Mouse (Mus musculus): ENCODE data around the gene Cebpz. TPM values are rescaled to one million over a fixed set of nuclear protein-coding genes. Genes with fewer than 3 reads are reported as not detected.
A peak's percentile ranks its signal among the peaks of the same experiment; 100 is the strongest.

Gene Cebpz
- polyA plus RNA-seq (2016; fragmentation: Nextera tagmentation; extraction: Ambion mirVana), result 34.5 and 42.4 TPM in 2 replicates

GRCm38 (mm10) chr17:78936466-78937228, at the start of gene Cebpz, which contains the start of gene Ndufaf7:
Gene Cebpz, minus strand, starts transcription at chr17:78937066.
Gene Ndufaf7, plus strand, starts transcription at chr17:78937136.
- peak within 1 kb of the TSS; percentile 89 for H3K27ac ChIP-seq

GRCm38 (mm10) chr17:78983736-78984135, 46.9 kb upstream of the Cebpz start:
- Histone ChIP-seq H3K4me3 (0 out of 2 replicates have a peak overlapping the region, but pooled peaks have one; percentile 29), H3K36me3 (peaks cover 40% of the 10 kb centered on the region), H3K9me3 (no peaks in the 10 kb centered on the region), H3K27me3 (ENCODE audit: insufficient read depth, poor library complexity, severe bottlenecking) (no peaks in the 10 kb centered on the region), H3K27ac (no peak overlapping the region), H3K4me1 (peaks cover 11% of the 10 kb centered on the region)
- WGBS, result 82% methylated on average over 3 of the region's 3 CpGs
- DNase-seq (ENCODE audit: low spot score), result no peak

More at GRCm38 (mm10) chr17:78936466-78937228, at the start of gene Cebpz, which contains the start of gene Ndufaf7:
- under 1% methylated on average over 45 of the region's 45 CpGs for WGBS
- no peaks in the 10 kb centered on the region for H3K9me3 ChIP-seq
- H3K4me1 ChIP-seq, result peaks cover 11% of the 10 kb centered on the region
- peak; percentile 98 for DNase-seq (ENCODE audit: low spot score)
- no peaks in the 10 kb centered on the region for H3K27me3 ChIP-seq (ENCODE audit: insufficient read depth, poor library complexity, severe bottlenecking)
- H3K4me3 ChIP-seq, result peak within 1 kb of the TSS; percentile 92
- H3K36me3 ChIP-seq, result peaks cover 48% of the 10 kb centered on the region

- Histone ChIP-seq H3K4me1 (peaks cover 11% of the 10 kb centered on the region), H3K9me3 (no peaks in the 10 kb centered on the region), H3K27me3 (ENCODE audit: insufficient read depth, poor library complexity, severe bottlenecking) (no peaks in the 10 kb centered on the region), H3K27ac (no peak overlapping the region), H3K36me3 (peaks cover 43% of the 10 kb centered on the region), H3K4me3 (no peak overlapping the region)
- WGBS, result 93% methylated on average over 8 of the region's 8 CpGs
- no peak for DNase-seq (ENCODE audit: low spot score)
Observed at GRCm38 (mm10) chr17:78983166-78983565, 46.3 kb upstream of the Cebpz start.

DNA sequence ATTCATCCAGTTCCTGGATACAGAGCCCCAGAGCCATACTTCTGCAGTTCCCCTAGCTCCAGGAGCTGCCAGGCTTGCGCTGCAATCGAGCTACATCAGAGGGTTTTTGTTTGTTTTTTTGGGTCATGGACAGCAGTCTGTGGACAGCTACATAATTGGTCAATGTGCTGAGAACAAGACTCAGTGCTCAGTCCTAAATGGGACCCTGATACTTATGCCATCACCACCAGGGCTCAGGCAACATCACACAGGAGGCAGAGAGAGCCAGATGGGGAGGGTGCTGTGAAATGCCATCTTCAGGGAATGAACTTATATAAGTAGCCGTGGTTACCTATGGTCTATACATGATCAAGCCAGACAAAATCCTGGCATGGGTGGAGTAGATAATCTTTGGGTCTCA, 31.6 kb upstream of the Cebpz start:
- WGBS, result 86% methylated on average over 3 of the region's 3 CpGs
- Histone ChIP-seq H3K27ac (no peak overlapping the region), H3K9me3 (no peaks in the 10 kb centered on the region), H3K4me1 (no peaks in the 10 kb centered on the region), H3K27me3 (ENCODE audit: insufficient read depth, poor library complexity, severe bottlenecking) (no peaks in the 10 kb centered on the region), H3K4me3 (no peak overlapping the region), H3K36me3 (peaks cover 61% of the 10 kb centered on the region)
- no peak for DNase-seq (ENCODE audit: low spot score)

- Histone ChIP-seq H3K27ac (no peak overlapping the region), H3K4me1 (no peaks in the 10 kb centered on the region), H3K27me3 (ENCODE audit: insufficient read depth, poor library complexity, severe bottlenecking) (no peaks in the 10 kb centered on the region), H3K9me3 (no peaks in the 10 kb centered on the region), H3K4me3 (no peak overlapping the region), H3K36me3 (peaks cover 62% of the 10 kb centered on the region)
- 89% methylated on average over 11 of the region's 11 CpGs for WGBS
- DNase-seq (ENCODE audit: low spot score), result no peak
Observed at GRCm38 (mm10) chr17:78966092-78966883, 29.4 kb upstream of the Cebpz start.

DNA sequence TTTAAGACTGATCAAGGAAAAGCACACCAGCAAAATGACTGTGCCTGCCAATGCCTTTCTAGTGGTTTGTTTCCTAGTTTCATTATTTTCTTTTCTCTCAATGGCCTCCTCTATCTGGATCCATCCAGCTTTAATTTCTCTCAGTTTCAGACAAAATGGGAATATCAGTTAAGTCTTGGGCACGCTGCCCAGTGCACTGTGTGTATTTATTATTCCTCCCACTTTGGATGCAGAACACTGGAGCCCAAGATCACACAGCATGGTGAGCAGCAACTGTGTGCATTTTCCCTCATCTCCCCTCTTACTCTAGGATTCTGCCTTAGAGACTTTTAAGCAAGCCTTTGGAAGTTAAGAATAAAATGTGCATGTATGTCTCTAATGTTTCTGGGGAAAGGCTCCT, 27.5 kb upstream of the Cebpz start:
- Histone ChIP-seq H3K27ac (no peak overlapping the region), H3K4me1 (no peaks in the 10 kb centered on the region), H3K27me3 (ENCODE audit: insufficient read depth, poor library complexity, severe bottlenecking) (no peaks in the 10 kb centered on the region), H3K9me3 (no peaks in the 10 kb centered on the region), H3K36me3 (peaks cover 68% of the 10 kb centered on the region), H3K4me3 (no peak overlapping the region)
- no peak for DNase-seq (ENCODE audit: low spot score)
- WGBS, result 100% methylated on average over 1 of the region's 1 CpGs

DNA sequence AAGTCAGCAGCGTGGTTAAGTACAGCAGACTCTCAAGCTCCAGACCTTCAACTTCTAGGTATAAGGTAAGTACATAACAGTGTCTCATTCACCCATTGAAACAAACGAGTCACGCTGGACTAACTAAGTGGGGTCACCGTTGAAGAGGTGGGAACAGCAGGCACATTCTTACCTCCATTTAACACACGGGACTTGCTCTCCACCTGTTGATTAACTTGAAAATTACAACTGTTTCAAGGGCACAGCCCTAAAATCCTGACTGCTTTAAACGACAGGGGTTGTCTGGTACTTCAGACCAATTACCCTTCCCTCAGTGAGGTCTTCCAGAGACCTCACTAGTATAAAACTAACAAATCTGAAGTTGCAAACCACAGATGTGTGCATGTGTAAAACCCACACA, 22.6 kb upstream of the Cebpz start:
- Histone ChIP-seq H3K4me1 (no peaks in the 10 kb centered on the region), H3K4me3 (no peak overlapping the region), H3K9me3 (no peaks in the 10 kb centered on the region), H3K27ac (no peak overlapping the region), H3K36me3 (peaks cover 79% of the 10 kb centered on the region), H3K27me3 (ENCODE audit: insufficient read depth, poor library complexity, severe bottlenecking) (no peaks in the 10 kb centered on the region)
- no peak for DNase-seq (ENCODE audit: low spot score)
- WGBS, result 83% methylated on average over 6 of the region's 6 CpGs

- no peaks in the 10 kb centered on the region for H3K9me3 ChIP-seq
- H3K4me3 ChIP-seq, result no peak overlapping the region
- H3K27ac ChIP-seq, result no peak overlapping the region
- no peaks in the 10 kb centered on the region for H3K27me3 ChIP-seq (ENCODE audit: insufficient read depth, poor library complexity, severe bottlenecking)
- DNase-seq (ENCODE audit: low spot score), result no peak
- H3K36me3 ChIP-seq, result peaks cover 86% of the 10 kb centered on the region
- H3K4me1 ChIP-seq, result no peaks in the 10 kb centered on the region
- WGBS, result 86% methylated on average over 8 of the region's 8 CpGs
Observed at GRCm38 (mm10) chr17:78953240-78953639, 16.4 kb upstream of the Cebpz start.

GRCm38 (mm10) chr17:78952070-78952469, 15.2 kb upstream of the Cebpz start:
- H3K36me3 ChIP-seq, result peaks cover 92% of the 10 kb centered on the region
- H3K27me3 ChIP-seq (ENCODE audit: insufficient read depth, poor library complexity, severe bottlenecking), result no peaks in the 10 kb centered on the region
- no peak overlapping the region for H3K27ac ChIP-seq
- H3K4me3 ChIP-seq, result no peak overlapping the region
- no peaks in the 10 kb centered on the region for H3K4me1 ChIP-seq
- WGBS, result 93% methylated on average over 5 of the region's 5 CpGs
- H3K9me3 ChIP-seq, result no peaks in the 10 kb centered on the region
- DNase-seq (ENCODE audit: low spot score), result no peak

GRCm38 (mm10) chr17:78951225-78951624, 14.4 kb upstream of the Cebpz start:
- Histone ChIP-seq H3K4me3 (no peak overlapping the region), H3K36me3 (peaks cover 92% of the 10 kb centered on the region), H3K9me3 (no peaks in the 10 kb centered on the region), H3K27ac (no peak overlapping the region), H3K4me1 (no peaks in the 10 kb centered on the region), H3K27me3 (ENCODE audit: insufficient read depth, poor library complexity, severe bottlenecking) (no peaks in the 10 kb centered on the region)
- 74% methylated on average over 5 of the region's 5 CpGs for WGBS
- no peak for DNase-seq (ENCODE audit: low spot score)

DNA sequence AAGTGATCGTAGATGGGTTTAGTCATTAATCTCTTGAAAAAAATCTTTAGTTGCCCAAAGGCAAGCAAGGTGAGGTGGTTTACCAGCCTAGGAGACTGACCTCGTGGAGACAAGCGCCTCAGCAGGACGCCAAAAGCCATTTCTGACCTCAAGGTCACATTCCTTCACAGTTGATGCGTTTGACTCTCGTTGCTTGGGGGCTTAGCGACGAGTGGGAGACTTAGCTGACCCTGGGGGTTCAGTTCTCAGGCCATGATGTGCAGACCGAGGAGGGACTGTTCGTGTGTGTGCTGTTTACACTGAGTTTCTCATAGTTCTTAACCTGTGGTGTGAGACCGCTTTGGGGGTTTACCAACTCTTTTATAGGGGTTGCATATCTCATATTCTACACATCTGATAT, 5.7 kb upstream of the Cebpz start:
- no peak overlapping the region for H3K27ac ChIP-seq
- H3K9me3 ChIP-seq, result no peaks in the 10 kb centered on the region
- no peak overlapping the region for H3K4me3 ChIP-seq
- H3K4me1 ChIP-seq, result peaks cover 3% of the 10 kb centered on the region
- no peaks in the 10 kb centered on the region for H3K27me3 ChIP-seq (ENCODE audit: insufficient read depth, poor library complexity, severe bottlenecking)
- peaks cover 55% of the 10 kb centered on the region for H3K36me3 ChIP-seq
- no peak for DNase-seq (ENCODE audit: low spot score)
- 67% methylated on average over 11 of the region's 11 CpGs for WGBS

GRCm38 (mm10) chr17:78938927-78939326, 2.1 kb upstream of the Cebpz start:
- no peak overlapping the region for H3K4me3 ChIP-seq
- H3K27me3 ChIP-seq (ENCODE audit: insufficient read depth, poor library complexity, severe bottlenecking), result no peaks in the 10 kb centered on the region
- no peak overlapping the region for H3K27ac ChIP-seq
- peaks cover 47% of the 10 kb centered on the region for H3K36me3 ChIP-seq
- no peak for DNase-seq (ENCODE audit: low spot score)
- peaks cover 11% of the 10 kb centered on the region for H3K4me1 ChIP-seq
- H3K9me3 ChIP-seq, result no peaks in the 10 kb centered on the region
- WGBS, result 90% methylated on average over 4 of the region's 4 CpGs

DNA sequence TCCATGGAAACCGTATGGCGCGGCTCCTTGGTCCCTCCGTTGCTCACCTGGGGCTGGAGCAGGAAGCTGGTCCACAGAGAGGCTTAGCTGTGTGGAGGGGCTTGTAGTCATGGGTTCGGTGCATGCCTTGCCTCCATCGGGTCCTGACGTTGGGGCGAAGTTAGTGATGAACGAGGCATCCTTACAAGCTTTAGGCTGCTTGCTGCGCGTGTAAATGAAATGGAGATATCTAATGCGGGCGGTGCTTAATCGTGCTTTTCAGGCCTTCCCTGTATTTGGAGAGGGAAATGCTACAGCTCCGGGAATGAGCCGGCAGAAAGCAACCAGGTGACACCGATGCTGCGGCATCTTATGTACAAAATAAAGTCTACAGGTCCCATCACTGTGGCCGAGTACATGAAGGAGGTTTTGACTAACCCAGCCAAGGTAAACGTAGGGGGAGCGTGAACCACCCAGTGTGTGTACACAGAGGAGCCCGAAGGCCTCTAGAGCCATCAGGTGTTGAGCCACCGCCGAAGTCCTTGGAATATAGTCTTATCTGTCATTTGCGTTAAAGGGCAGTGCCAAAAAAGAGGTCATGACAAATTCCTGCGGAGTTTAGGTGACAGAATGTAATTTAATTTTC, 475 bp upstream of the Cebpz start:
- WGBS, result 8% methylated on average over 26 of the region's 26 CpGs
- peak overlapping the region; percentile 89 for H3K27ac ChIP-seq
- peaks cover 48% of the 10 kb centered on the region for H3K36me3 ChIP-seq

More for the DNA sequence above, 475 bp upstream of the Cebpz start:
- no peaks in the 10 kb centered on the region for H3K27me3 ChIP-seq (ENCODE audit: insufficient read depth, poor library complexity, severe bottlenecking)
- no peaks in the 10 kb centered on the region for H3K9me3 ChIP-seq
- peak overlapping the region; percentile 92 for H3K4me3 ChIP-seq
- H3K4me1 ChIP-seq, result peaks cover 11% of the 10 kb centered on the region
- no peak for DNase-seq (ENCODE audit: low spot score)

Measured in heart, embryonic 10.5 days (tissue).